Mouse (Mus musculus): ENCODE results near the gene App. TPM values are rescaled to one million over a fixed set of nuclear protein-coding genes. Genes with fewer than 3 reads are reported as not detected.

The App gene
- total RNA-seq, 2 experiments from 2014 or later = 68.7 to 96.8 TPM

DNA sequence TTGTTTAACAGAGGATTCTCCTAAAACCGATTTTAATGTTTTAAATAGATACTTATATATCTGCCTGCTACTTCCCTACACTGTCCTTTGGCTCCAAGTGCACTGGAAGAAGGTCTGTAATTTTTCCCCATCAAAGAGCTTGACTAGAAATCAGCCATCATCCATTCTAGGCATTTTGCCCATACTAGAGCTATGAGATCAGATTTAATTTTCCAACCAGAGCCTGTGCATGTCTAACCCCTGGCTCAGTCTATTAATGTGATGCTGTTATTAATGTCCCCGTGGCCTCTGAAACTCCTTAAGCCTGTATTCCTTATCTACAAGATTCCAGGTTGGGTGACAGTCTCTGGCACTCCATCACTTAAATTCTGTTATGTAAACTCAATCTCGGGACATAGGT is 190.1 kb downstream of the App start:
- DNase-seq (ENCODE audit: low spot score) = no peak

DNA sequence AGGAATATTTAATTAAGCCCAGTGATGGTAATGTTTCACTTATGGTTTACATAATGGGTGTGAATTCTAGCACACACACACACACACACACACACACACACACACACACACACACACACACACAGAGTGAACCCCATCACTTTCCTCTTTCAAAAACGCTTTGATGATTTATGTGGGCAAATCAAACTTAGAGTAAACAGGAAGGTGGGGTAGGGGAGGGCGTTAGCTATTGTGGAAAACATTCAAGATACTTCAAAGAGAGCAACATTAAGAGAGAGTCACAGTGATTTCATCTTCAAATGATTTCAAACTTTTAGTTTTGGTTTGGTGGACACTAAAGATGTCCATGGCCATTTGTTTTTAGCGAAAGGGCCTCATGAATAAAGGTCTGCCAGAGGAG is 191.0 kb downstream of the App start:
- DNase-seq (ENCODE audit: low spot score) = no peak

DNA sequence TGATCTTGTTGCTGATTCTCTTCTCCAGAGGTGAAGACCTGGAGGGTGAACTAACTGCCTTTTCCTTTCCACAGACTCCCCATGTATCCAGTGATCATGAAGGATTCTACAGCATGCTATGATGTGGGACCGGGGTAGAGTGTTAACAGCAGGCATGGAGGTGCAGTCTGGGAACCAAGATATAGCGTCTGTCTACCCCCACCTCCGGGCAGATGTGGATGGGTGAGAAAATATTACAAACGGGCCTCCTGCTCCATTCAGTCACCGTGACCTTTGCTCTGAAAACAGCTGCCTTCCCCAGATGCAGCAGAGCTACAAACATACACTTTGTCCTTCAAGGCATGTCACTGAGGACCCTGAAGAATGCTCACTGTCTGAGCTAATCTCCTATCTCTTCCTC is 195.0 kb downstream of the App start:
- DNase-seq (ENCODE audit: low spot score) = no peak

DNA sequence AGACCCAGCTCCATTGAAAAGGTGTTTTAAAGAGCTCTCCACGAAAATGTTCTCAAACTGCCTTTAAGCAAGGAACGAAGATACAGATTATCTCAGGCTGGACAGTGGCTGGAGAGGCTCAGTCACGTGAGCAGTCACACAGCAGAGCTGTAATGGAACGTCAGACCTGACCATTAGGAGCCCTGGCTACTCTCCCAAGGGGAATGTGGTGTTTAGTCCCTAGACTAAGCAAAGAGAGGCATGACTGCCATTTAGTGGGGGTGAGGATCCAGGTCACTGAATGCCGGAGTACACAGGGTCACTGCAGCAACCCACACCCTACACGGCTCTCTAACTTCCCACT is 199.4 kb downstream of the App start:
- DNase-seq (ENCODE audit: low spot score) = no peak

DNA sequence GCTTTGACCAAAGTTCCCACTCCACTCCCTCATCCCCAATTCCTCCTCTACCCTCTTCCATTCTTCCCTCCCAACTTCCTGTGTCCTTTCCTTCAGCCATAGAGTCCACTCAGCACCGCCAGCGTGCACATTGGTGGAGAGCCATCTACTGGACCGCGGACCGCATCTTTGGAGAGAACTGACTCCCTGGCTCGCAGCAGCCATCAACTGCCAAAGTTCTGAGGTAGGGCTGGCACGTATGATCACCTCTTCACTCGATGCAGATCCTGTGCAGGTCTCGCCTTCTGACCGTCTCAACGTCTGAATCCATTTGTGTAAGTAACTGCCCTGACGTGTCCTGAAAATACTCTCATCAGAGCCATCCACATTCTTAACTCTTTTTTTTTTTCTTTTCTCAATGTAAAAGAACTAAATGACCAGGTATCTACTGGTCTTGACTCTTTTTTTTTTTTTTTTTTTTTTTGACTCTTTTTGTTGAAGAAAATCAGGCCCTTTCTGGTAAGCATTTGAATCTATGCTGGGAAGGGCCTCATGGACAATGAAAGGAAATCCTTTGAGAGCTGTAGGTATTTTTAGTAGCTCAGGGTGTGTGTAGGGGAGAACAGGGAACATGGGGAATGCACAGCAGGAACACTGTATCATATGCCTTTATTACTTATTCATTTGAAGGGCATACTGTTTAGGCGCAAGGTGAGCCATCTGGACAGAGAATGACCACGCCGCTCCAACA is 200.0 kb downstream of the App start:
- DNase-seq (ENCODE audit: low spot score) = no peak

DNA sequence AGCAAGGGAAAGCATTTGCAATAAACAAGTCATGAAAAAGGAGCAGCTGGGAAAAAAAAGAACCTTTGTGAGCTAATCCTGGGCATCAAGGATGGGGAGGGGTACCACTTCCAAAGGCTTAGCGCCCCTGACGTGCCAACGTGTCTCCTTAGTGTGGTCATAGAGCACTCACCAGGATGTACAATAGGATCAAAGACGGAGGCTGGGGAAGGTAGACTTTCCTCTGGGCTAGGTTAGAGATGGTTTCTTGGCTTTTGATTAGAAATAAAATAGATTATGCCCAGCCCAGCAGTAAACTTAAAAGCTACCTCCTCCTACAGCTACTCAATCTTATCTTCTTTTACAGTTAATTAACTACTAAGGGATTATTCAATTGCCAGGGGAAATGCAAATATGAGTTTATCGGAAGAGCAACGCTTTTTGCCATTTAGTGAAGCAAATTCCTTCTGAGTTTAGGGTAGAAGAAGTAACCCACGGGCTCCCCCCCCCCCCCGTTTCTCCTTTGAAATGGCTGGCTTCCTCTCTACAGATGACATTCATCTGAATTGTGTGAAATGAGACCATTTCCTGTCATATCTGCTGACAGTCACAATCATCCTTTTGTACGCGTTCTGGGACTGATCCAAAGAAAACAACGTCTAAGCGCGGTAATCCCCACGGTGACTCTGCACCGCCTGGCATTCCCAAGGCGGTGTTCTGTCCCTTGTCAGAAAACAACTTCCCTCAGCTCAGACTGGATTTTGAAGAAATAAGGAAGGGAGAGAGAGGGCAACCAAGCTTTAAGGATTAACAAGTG is 201.8 kb downstream of the App start:
- no peak for DNase-seq (ENCODE audit: low spot score)

DNA sequence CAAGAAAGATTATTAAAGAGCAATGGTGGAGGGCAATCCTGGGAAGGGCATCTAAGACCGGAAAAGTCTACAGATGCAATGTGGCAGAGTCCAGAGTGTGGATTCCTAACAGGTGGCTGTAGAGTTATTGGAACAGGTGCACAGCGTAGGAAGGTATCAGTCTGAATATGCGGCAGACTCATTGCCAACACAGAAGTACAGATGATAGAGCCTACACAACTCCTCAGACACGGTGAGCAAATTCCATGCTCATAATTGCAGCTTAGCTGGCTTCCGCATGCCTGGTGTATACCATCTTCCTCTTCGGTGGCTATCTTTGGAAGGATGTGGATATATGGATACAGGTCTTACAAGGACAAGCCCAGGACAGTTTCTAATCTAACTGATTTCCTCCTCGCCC is 204.5 kb downstream of the App start:
- DNase-seq (ENCODE audit: low spot score) = no peak

DNA sequence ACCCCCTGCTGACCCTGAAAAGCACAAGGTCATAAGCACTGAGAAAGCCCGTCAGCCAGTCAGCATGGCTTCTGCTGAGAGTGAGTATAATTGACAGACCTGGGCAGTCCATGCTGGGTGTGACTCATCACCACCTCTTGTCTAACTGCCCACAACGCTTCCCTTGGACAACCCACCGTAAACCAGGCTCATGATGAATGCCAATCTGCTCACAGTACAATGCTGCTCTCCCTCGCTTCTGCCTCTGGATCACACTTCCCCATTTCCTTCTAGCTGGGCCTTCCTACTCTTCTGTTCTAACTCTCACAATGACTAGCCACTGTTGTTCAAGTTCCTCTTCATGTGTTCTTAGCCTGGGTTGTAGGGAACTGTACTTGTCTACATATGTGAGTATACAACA is 206.6 kb downstream of the App start:
- no peak for DNase-seq (ENCODE audit: low spot score)

DNA sequence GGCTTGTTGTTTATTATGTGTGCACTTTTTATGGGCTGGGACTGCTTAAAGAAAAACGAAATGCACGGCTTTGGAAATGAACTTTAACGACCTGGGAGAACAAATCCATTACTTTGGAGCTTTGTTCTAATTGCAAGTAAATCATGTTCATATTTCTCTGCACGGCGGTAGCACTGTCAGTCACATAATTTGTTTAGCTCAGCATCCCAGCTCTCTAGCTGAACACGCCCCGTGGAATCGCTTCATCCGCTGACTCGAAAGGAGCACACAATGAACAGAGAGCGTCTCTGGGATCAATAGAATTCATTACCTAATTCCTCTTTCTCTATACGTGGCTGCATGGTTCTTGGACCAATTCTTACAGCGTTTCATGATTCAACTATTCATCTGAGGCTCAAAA is 207.5 kb downstream of the App start:
- DNase-seq (ENCODE audit: low spot score) = no peak

DNA sequence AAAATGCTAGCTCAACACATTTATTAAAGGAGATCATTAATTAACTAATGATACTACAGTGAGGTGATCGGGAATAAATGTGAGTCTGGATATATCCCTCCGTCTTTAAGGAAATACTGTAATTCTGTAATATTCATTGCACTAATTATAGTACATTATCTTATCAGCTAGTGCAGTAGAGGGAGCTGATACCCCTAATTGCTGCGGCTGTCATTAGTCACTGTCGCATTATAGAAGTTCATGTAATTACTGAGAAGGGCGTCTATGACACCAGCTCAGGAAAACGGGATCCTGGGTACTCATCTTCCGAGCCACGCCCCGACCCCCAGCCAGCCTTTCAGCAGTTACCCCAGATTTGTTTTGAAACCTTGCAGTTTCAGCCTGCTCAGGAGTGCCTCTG is 209.6 kb downstream of the App start:
- DNase-seq (ENCODE audit: low spot score) = no peak

DNA sequence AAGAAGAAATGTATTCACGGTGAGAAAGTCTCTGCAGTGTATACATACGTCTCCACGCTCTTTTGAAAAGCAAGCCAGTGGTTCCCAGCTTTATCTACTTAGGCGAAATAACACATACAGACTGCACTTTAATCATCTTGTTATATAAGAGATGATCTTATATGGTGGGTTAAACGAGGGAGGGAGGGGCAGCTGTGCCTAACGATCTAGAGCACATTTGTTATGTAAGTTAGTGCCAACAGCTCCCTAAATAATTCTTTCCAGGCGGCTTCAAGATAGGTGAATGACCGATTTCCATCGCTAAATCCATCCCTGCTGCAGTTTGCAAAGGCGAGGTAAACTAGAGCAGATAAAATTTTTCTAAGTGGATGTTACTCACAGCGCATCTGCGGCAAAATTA is 210.0 kb downstream of the App start:
- no peak for DNase-seq (ENCODE audit: low spot score)

DNA sequence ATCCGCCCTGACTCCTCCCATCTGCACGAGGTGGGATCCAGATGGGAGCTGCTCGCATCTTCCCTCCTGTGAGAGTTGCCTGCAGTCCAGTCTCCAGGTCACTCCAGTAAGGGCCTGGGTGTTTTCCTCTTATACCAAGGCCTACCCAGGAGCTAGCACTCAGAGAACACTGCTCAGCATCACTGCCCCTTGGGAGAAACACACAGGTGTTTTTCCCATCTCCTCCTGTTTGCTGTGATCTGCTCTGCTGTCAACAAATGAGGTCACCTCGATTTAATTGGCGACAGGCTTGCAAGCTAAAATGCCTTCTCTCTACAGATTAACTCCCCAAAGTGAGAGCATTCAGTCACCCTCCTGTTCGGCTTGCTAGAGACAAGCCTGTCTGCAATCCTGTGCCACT is 216.3 kb downstream of the App start:
- DNase-seq (ENCODE audit: low spot score) = no peak

DNA sequence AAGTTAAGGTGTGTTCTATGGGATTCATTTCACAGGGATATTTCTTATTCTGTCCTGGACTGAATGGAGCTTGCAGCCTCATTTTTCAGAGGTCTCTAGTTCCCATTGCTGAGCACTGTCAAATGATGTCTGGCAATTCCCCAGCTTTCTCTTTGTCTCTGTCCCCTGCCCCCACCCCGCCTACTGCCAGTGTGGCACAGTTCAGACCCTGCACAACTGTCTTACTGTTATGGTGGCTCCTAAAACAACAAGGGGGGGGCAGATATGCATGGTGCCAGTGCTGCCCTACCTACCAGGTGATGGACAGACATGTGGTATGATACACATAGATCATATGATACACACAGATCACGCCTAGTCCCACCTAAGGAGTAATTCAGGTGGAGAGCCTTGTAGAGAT is 216.9 kb downstream of the App start:
- DNase-seq (ENCODE audit: low spot score) = no peak

DNA sequence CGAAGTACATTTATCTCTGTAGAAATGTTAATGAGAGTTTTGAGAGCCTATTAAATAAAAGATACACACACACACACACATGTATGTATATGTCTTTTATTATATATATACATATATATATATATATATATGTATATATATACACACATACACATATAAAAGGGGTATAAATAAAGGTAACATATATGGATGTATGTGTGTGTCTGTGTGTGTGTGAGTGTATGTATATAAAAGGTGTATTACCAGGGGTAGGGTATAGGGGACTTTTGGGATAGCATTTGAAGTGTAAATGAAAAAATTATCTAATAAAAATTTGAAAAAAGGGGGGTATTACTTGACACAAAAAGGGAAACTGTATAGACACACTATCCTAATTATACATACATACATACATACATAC is 217.7 kb downstream of the App start:
- no peak for DNase-seq (ENCODE audit: low spot score)

DNA sequence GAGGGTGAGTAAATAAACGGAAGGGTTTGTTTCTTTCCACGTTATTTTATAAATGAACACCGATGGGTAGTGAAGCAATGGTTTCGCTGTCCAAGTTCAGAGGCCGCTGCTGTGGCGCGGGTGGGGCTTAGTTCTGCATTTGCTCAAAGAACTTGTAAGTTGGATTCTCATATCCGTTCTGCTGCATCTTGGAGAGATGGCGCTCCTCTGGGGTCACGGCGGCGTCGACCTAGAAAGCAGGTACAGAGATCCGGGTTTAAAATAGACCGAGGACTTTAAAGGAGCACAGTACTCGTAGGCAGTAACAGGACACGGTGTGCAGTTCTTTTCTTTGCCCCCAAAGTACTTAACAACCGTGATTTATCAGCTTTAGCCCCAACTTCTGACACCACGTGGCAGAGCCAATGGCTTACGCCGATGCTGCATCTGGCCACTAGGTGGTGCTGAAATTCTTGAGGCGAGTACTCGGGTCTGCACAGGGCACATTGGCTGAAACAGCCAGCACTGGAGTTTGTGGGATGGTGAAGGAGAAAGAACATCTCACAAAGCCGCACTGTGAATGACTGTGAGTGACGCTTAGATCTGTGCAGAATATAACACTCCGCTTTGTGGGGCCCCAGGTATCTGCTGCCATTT is 218.2 kb downstream of the App start:
- DNase-seq (ENCODE audit: low spot score) = peak; percentile 89

DNA sequence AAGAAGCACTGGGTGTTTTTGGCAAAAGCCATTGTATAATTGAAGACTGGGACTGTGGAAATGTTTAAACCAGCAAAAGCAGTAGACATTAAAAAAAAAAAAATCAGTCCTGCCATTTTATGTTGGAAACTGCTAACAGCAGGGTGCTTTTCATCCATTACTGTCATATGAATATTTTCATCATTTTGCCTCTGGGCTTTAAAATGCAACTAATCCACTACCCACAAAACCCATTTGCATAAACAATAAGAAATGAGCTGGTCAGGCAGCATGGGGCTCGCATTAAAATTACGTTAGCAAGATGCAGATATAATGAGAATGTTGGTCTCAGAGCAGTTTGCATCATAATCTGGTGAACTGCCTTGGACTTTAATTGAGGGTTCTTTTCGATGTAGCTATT is 242.5 kb downstream of the App start:
- DNase-seq (ENCODE audit: low spot score) = no peak

DNA sequence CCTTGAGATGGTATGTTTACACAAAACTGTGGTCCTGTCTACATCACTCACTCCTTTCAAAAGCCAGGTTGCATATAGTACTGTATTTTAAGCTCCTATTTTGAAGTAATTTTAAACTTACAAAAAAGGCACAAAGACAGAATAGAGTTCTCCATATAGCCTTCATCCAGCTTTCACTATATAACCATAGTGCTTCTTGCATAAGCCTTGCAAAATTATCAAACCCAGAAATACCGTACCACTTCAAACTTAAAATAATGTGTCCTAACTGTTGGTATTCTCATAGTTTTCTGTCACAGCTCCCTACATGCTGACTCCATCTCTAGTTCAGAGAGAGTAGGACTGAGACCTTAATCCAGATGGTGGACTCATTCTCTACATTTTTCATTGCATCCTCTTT is 245.7 kb downstream of the App start:
- no peak for DNase-seq (ENCODE audit: low spot score)

DNA sequence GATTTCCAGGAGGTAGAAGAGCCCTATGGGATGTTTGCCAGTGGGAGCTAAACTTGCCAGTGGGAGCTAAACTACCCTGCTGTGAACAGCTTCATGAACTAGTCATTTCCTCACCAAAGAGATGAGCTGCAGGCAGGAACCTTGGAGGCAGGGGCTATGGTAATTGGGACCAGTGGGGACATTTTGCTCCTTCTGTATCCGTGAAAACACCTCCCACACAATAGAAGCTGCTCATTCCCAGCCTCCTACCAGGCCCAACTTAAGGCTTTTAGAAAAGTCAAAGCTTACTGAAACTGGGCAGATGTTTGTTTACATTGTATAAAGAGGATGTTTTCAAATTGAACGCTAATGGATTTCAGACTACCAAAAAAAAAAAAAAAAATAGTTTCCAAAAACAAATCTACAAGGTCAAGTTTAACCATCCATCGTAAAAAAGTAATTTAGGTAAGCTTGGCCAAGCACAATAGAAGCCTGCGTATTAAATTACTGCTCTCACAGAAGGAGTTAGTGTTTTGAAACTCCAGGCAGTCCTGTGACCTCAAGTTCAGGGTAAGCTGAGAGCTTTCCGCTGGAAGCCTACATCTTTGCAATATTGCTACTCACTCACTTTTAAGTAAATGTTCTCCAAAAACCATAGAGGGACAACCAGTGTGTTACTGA is 253.8 kb downstream of the App start:
- no peak for DNase-seq (ENCODE audit: low spot score)

DNA sequence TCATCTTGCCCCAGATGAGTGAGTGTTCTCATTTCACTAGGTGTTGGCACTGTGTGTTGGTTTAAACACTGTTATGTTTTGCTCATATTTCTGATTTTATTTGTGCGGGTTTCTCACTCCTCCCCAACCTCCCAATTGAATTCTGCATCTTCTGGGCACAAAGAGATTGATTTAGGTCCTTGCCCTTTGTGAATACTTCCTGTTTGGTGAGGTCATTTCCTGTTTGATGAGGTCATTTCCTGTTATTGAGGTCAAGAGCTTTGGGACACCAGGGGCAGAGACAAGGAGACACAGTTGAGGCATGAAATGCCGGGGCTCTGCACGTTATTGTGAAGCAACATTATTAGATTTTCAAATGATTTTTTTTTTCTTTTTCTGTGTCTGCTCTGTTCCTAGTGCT is 254.5 kb downstream of the App start:
- no peak for DNase-seq (ENCODE audit: low spot score)

DNA sequence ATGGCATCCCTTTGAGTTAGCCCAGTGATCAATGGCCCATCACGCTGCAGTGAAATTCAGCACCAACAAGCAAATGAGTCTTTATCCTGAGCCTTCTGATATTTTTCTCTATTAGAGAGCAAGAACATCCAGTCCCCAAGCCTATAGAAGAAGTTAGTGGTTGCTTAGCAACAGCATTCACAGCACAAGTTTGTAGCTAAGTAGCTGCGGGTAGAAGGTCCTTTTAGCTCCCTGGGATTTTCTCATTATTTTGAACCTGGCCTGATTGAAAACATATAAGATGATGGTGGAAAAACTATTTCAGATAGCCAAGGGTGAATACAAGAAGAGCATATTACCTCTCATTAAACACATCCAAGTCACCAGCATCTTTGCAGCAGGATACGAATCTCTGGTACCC is 256.8 kb downstream of the App start:
- no peak for DNase-seq (ENCODE audit: low spot score)

DNA sequence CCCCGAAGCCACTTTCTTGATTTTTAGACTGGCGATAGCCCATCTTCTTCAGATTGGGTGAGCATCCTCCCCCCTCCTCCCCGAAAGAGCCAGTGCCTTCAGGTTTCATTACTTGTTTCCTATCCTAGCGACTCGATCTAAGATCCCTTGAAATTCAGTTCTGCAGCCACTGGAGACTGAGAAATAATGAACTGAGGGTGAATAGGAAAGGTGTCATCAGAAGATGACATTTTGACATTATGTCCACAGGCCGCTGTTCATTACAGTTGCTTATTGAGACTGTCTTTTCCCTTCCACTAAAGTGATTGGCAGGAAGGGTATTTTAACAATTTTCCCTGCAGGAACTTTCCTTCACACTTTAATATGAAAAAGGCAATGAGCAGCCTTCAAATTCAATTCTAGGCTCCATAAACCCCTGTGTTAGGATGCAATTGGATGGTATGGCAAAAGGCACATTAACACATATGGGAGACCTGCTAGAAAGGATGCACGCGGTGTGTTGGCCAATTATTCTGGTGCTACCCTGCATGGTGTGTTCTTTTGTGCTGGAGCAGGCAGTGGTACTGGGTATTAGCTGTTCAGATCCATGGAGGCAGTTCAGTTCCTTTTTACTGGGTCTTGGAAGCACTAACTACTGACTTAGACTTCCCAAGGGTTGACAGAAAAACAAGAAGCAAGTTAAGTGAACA is 261.9 kb downstream of the App start:
- DNase-seq (ENCODE audit: low spot score) = no peak

DNA sequence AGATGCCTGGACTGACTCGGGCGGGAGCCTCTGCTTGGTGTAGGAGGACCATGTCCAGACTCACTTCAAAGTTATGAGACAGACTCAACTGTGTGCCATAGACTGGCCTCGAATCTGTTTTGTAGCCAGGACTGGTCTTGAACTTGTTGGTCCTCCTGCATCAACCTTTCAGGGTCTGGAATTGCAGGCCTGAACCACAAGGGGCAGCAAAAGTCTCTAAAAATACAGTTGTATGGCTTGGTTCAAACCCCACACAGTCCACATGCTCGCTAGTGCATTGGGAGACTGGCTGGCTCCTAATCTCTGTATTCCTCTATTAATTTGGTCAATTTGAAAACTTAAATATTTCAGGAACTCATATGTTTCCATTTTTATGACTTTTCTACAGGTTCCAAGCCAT is 270.6 kb downstream of the App start:
- no peak for DNase-seq (ENCODE audit: low spot score)

Measured in gastrocnemius, adult 18-20 months (tissue).